Mouse (Mus musculus) urinary bladder, adult 18-20 months (tissue): ENCODE results near the gene Mrtfa.

Source experiments
- DNase-seq, 2 experiments: peaks; one replicate each; pipeline ENCODE4 v3.0.0; 2022; ENCODE audit warnings: low spot score in 2 of 2, mixed read lengths in 2 of 2

Mrtfa gene

DNA sequence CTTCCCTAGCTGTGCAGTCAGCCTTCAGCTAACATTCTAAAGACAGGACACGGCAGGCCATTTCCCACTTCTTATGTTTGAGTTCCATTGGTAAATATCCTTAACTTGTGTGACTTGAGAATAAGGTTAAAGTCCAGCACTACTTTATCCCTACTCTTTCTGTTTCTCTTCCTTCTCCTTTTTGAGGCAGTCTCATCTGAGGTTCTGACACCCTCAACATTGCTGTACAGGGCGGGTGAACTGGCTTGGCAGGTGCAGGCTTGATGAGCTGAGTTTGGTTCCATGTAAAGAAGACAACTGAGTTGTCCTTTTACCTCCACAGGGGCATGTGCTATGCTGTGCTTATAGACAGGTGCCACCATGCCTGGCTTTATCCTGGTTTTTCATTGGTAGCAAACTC, 207.3 kb downstream of the Mrtfa start:
- no peak for DNase-seq

DNA sequence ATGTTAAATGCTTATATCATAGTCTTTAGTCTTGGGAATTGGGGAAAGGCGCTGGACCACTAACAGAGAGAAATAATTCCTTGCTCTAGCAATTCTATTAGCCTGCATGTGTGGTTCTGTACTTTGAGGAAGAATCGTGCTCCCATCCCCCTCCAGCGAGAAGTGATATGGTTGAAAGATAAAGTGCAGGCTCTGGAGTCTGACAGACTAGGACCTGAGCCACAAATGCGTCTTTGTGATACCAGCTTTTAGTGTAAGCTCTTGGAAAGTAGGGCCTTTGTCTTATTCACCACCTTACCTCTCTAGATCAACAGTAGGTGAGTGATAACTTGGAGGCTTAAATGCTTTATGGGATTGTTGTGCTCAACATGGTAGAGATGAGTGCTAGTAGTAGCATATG, 209.4 kb downstream of the Mrtfa start:
- no peak for DNase-seq

DNA sequence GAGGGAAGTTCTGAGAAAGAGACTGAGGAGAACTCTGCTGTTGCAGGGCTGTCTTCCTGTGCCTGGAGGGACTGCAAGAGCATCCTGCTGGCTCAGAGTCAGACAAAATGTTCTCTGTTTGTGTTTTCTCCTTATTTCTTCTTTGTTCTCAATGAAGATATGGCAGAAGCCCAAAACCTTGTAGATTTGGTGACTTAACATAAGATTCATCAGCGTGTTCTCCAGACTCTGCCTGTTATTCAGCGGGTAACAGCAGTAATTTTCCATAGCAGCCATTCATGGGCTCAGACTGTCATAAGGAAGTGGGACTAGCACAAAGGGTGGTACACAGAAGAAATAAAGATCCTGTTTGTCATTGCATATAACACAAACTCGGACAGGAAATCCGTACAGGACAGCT, 210.9 kb downstream of the Mrtfa start:
- DNase-seq = no peak

DNA sequence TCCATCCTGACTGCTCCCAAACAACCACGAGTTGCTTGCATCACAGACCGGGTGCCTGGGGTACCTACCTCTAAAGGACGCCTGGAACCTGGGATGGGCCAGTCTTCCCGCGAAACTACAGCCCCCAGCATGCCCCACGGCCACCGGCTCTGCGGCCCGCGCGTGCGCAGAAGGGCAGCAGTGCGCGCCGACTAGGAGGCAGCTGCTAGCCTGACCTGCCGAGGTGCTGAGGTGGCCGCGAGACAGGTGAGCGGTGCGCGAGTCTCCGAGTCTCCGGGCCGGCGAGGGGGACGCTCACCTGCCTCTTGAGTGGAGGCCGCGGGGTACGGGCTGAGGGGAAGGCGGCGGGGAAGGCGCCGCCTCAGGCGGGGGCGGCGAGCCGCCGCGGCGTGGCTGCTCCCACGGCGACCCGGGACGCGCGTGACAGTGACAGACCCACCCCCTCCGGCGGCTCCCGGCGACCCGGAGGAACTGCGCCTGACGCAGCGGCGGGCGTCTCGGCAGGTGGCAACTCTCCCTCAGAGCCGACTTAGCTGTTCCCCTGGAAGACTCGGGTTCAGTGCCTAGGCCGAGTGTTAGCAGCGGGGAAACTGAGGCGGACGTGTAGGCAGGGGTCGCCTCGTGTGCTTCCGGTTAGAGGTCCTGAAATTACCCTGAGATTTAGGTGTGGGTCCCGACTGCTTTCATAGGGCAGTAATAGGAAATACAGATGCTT, 212.8 kb downstream of the Mrtfa start, which contains the start of gene Sgsm3:
Gene Sgsm3 (plus strand): TSS at position 146 of the 715 bp plus-strand sequence.
- DNase-seq = peak; percentile 79 to 83

DNA sequence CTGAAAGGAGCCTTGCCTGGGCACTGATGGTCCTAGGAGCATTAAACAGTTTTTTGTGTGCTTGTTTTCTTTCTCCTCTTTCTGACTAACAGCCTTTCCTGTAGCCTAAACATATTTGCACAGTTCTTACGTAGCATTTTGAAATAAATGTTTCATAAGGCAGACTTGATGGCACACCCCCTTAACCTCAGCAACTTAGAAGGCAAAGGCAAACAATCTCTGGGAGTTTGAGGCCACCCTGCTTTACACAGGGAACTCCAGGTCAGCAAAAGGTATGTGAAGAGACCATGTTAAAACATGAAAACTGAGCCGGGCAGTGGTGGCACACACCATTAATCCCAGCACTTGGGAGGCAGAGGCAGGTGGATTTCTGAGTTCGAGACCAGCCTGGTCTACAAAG, 214.9 kb downstream of the Mrtfa start:
- DNase-seq = no peak

DNA sequence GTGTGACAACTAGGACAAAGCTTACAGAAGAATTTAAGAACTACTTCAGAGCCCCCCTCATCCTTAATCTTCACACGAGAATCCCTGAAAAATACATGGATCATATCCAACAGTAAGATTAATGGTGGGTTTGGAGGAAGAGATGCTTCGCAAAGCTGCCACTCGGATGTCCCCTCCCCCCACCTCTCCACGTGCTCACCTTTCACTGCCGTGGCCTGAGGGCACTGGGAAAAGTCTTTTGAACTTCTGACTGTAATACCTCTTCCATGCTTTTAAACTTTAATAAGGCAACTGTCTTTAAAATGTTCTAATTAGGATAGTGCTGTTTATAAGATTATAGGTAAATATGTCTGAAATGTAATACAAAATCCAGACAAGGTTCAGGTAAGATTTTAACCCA, 216.2 kb downstream of the Mrtfa start:
- DNase-seq = no peak

DNA sequence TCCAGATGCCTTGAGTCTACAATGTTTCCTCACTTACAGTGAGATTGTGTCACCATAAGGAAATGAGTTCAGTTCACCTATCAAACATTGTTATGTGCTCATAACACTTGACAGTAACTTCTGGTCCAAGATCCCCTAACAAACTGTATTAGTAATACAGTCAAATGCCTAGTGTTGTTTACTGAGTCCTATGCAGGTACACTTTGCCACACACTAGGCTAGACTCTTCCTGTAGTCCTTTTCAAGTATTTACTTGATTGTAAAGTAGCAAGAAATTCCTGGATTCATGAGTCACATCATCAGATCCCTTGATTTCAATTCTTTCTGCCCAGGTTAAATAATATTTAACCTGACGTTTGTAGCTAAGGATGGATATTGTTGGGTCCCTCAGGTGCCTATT, 221.2 kb downstream of the Mrtfa start:
- no peak for DNase-seq
